Mouse (Mus musculus) neutrophil, adult 5-6 weeks (primary cell): ENCODE measurements around the gene F2. TPM values are rescaled to one million over a fixed set of nuclear protein-coding genes. Genes with fewer than 3 reads are reported as not detected.

Experiments
- ATAC-seq: fragments of 151-379, 151-347 bp; 2 replicates; pipeline ENCODE4 v1.8.0; 2017; ENCODE audit warnings: mild to moderate bottlenecking, moderate TSS enrichment; ENCODE audit not compliant: insufficient number of reproducible peaks, poor library complexity, low FRiP score, severe bottlenecking; ENCODE audit errors: extremely low read depth
- total RNA-seq: library from RNA; stranded (forward); fragments of 200-1000 nt; gene quantifications from 2 replicates; pipeline ENCODE4 v1.2.3, GENCODE M21; 2017

Gene F2
- total RNA-seq = 0.23 TPM in 1 of 2 replicates, not detected in the other

- no peak for ATAC-seq
These were observed at the start of gene F2 for GRCm38 (mm10) chr2:91636229-91636628. Gene F2, minus strand, starts transcription at chr2:91636414.

- no peak for ATAC-seq
These were observed 47.7 kb upstream of the F2 start for GRCm38 (mm10) chr2:91683919-91684318.

DNA sequence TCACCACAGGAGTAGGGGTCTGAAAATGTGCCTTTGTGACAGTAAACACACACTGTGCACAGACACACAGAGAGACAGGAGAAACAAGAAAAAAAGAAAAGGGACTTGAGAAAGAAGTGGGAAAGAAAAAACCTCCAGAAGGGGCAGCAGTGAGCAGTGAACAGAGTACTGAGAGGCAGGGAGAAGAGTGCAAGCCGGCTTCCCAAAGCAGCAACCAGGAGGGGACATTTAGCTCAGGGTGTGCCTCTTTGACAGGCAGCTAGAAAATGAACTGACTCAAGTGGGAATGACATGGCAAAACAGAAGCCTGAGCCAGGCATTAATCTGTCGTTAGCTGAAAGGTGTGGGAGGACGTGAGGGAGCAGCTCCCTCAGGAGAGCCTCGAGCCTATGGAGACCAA, 46.6 kb upstream of the F2 start:
- no peak for ATAC-seq

DNA sequence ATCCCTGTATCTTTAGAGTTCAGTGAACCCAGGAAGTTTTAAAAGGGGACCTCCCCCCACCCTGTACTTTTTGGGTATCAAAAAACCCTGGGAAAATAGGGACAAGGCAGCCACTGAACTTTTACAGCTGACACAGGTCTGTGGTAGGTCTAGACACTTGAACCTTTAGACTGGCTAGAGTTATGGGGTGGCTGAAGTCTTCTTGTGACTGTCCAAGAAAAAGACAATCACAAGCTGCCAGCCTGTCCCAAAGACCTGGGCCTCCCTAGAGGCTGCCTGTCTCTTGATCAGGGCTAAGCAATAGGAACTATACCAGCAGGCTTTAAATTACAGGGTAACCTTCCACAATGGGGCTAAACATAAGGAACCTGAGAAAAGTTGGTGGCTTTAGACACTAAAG, 40.7 kb upstream of the F2 start:
- ATAC-seq = no peak

DNA sequence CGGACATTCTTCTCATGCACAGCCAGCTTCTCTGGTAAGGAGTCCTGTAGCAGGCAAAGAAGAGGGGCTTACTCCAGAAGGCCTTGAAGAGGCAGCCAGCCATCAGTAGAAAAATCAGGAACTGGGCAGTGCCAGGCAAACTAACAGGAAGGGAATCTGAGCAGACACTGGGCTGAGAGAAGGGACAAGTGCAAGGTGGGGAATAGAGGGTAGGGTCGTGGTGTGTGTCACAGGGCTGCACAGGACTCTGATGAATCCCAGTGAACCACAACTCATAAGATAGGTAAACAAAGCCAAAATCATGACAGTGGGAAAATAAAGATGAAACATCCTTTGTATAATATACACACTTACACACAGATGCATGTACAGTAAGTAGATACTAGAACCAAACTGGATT, 40.2 kb upstream of the F2 start:
- no peak for ATAC-seq

DNA sequence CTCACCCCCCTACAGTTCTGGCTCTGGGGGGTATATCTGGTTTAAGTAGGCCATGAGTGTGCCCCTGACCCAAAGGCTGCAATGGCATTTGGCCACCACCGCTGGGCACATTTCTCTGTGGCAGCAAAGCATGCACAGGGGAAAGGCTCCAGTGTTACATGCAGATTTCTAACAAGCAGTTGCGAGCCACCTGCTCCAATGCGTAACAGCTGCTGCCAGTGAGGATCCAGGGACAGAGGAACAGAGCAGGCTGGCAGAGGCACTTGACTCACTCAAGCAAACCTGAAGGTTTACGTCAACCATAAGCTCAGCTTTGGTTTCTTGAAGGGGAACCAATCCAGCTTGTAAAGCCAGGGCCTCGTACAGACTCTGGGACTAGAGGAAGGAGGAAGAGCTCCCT, 38.7 kb upstream of the F2 start:
- ATAC-seq = no peak

- ATAC-seq = no peak
These were observed 37.4 kb upstream of the F2 start for GRCm38 (mm10) chr2:91673587-91673986.

GRCm38 (mm10) chr2:91670038-91670437, 33.8 kb upstream of the F2 start:
- no peak for ATAC-seq

DNA sequence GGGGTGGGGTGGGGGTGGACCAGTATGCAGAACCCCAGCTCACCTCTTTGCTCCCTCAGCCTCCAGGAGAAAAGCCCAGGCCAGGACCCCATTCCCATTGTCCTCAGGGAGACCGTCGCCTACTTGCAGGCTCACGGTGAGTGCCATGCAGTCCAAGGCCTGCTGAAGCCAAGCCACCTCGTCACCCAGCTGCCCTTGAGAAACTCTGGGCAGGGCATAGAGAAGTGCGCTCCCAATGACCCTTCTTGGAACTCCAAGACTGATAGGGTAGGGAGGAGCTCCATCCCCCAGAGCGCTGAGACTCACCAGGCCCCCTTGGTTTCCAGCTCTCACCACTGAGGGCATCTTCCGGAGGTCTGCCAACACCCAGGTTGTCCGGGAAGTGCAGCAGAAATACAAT, 33.1 kb upstream of the F2 start:
- no peak for ATAC-seq

GRCm38 (mm10) chr2:91667747-91668146, 31.5 kb upstream of the F2 start:
- no peak for ATAC-seq

- ATAC-seq = no peak
These were observed 30.2 kb upstream of the F2 start for GRCm38 (mm10) chr2:91666386-91666910.

- no peak for ATAC-seq
These were observed 28.6 kb upstream of the F2 start for GRCm38 (mm10) chr2:91664780-91665179.

DNA sequence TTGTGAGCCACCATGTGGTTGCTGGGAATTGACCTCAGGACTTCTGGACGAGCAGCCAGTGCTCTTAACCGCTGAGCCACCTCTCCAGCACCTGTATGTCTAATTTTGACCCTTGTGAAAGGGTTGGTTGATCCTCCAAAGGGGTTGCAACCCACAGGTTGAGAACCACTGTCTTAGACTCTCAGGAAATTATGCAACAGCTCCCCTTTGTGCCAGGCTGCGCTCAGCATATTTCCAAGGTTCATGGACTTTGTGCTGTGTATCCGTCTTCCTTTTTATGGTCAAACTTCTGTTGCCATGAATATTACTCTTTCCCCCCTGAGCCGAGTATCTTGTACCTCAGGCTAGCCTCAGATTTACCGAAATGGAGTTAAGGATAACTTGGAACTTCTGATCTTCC, 24.8 kb upstream of the F2 start:
- no peak for ATAC-seq

DNA sequence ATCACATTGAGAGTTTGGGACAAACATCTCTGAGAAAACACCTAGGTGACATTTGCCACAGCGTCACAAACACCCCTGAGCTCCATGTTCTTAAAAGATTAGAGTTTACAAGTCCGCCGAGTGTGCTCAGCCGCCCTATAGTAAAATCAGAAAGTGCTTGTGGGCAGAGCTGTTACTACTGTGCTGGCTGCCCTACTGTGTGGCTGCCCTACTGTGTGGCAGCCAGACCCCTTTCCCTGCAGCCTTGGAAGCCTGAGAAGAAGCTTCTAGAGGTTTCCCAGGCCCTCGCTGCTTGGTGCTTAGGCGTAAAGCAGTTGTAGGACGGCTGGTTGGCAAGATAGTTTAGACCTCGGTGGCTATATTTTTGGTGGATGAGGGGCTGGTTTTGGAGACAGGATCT, 23.4 kb upstream of the F2 start:
- ATAC-seq = no peak

- no peak for ATAC-seq
These were observed 20.6 kb upstream of the F2 start for GRCm38 (mm10) chr2:91656774-91657173.

GRCm38 (mm10) chr2:91655827-91656226, 19.6 kb upstream of the F2 start:
- no peak for ATAC-seq

- no peak for ATAC-seq
These were observed 19.2 kb upstream of the F2 start for GRCm38 (mm10) chr2:91655388-91655787.

DNA sequence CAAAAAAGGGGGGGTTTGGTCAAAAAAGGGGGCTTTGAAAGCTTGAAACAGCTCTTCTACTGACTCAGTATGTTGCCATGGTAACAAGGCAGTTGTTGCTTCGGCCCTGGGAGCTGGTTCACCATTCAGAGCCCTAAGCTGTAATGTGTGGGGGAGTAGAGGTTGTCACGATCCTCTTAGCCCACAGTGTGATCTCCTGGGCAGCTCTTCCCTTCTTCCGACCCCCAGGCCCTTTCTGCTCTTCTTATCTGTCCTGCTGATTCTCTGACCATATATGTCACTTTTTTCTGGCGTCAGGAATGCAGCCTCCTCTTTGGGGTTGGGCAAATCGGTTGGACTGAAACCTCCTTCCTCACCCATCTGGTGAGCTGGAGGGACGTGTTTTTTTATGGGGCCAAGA, 16.6 kb upstream of the F2 start:
- ATAC-seq = no peak

DNA sequence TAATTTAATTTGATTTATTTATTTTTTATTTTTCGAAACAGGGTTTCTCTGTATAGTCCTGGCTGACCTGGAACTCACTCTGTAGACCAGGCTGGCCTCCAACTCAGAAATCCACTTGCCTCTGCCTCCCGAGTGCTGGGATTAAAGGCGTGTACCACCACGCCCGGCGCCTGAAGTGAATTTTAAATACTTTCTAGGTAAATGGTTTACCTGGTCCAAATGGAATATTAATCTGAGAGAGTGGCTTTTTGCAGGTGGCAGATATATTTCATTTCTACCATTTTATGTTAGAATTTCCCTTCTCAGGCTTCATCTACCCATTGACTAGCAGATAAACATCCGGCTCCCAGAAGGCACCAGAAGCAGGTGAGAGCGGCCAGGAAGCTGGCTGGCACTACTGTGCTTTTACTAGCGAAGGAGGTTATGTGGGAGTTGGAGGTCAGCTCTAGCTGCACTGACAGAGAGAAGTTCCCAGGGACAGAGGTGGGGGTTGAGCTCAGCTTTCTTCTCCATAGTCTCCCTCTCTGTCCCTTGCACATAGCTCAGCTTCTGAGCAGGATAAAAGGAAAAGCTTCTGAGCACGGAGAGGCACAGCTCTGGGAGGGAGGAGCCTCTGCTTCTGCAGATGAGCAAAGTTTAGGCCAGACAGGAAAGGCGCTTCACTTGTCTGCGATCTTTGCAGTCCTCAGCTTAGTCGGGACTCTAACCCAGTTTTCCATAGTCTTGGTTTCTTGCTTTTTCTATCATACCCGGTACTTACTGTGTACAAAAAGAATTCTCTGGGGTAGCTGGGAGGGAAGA, 15.4 kb upstream of the F2 start:
- ATAC-seq = no peak

DNA sequence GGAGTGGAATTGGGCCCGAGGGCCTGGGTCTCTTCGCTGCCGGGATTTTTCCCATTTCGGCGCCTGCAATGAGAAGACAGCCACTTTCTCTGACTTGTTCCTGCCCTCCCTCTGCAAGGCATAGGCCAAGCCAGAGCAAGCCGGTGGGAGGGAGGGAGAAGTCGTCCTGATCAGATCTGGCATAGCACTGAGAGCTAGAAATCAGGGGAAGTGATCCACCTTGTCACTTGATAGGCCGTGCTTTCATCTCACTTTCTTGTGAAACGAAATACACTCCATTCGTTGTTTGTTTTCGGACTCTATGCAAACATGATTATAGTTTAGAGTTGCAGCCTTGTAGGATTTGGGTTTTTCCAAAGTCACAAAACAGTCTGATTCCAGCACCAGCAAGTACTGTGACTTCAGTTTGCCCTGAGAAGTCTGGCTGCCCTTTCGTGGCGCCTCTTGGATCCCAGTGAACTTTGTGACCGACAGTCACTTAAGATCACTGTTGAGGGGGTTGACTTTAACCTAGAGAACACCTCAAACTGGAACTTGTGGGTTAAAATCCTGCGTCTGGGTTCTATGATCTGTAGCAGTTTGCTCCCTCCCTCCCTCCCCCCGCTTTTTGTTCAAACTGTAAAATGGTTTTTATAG, 14.3 kb upstream of the F2 start:
- no peak for ATAC-seq
